Mouse (Mus musculus): ENCODE results near the gene Hdgf.
A peak's percentile ranks its signal among the peaks of the same experiment; 100 is the strongest.

DNA sequence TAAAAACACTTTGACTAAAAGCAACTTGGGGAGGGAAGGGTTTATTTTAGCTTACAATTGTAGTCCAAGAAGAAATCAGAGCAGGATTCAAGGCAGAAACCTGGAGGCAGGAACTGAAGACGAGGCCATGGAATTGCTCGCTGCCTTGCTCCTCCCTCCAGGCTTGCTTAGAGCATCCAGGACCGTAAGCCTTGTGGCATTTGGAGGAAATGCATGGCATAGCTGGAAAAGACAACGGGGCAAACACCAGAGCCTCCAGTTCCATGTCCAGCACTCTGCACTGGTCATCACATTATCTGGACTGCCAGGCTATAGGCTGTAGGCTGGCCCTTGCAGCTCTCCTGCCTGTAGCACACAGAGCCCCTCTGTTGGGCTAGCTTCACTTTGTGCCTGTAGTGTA is 28.4 kb downstream of the Hdgf start:
- TF ChIP-seq CTCF (IDR thresholded peaks at IDR 0.05) = peak; percentile 20; the same call in 1 of the 2 replicates
- TF ChIP-seq EP300 (IDR thresholded peaks at IDR 0.05) = no peak

All from lung, postnatal 0 days (tissue).